Mouse (Mus musculus): ENCODE data around the gene Tnr. TPM values are rescaled to one million over a fixed set of nuclear protein-coding genes. Genes with fewer than 3 reads are reported as not detected.

Gene Tnr
- polyA plus RNA-seq, 1 experiment from 2014 or later, result not detected

DNA sequence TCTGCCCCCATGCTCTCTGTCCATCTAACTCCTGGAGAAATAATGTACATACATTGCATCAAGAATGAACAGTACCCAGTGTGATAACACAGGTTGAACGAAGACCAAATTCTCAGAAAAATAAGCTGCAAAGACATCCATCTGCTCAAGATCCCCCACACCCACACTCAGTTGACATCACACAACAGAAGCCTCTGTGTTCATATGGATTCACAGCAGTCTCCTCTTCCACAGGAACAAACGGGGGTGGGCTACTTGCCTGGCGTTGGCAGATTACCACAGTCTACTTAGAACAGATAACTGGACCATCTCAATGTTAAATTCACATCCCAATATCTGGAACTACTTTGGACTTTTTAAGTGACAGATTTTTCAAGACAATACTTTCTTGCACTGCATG is 349.3 kb downstream of the Tnr start:
- no peak overlapping the region for H3K4me2 ChIP-seq (ENCODE audit: low read length)
- no peaks in the 10 kb centered on the region for H3K27me3 ChIP-seq (ENCODE audit: control insufficient read depth, insufficient read depth, low read length)
- H3K4me3 ChIP-seq (ENCODE audit: control insufficient read depth in 1 of 2, insufficient read depth in 1 of 2, low read depth in 1 of 2, low read length in 2 of 2), result no peak overlapping the region
- no peak overlapping the region for H3K27ac ChIP-seq (replicated peaks in 1 of 2; ENCODE audit: control insufficient read depth in 1 of 2, insufficient read depth in 1 of 2, low read depth in 2 of 2, low read length in 2 of 2)
- WGBS, result 73% methylated on average over 3 of the region's 3 CpGs
- no peaks in the 10 kb centered on the region for H3K36me3 ChIP-seq (ENCODE audit: control insufficient read depth, insufficient read depth, low read length)
- H3K9me3 ChIP-seq (ENCODE audit: control insufficient read depth, low read length), result no peaks in the 10 kb centered on the region
- no peaks in the 10 kb centered on the region for H3K4me1 ChIP-seq (ENCODE audit: control insufficient read depth in 2 of 2, insufficient read depth in 2 of 2, low read length in 2 of 2)
- ATAC-seq (ENCODE audit: insufficient number of reproducible peaks, insufficient read depth, low FRiP score, low read depth), result no peak
- H3K9ac ChIP-seq (ENCODE audit: low read length), result no peak overlapping the region

DNA sequence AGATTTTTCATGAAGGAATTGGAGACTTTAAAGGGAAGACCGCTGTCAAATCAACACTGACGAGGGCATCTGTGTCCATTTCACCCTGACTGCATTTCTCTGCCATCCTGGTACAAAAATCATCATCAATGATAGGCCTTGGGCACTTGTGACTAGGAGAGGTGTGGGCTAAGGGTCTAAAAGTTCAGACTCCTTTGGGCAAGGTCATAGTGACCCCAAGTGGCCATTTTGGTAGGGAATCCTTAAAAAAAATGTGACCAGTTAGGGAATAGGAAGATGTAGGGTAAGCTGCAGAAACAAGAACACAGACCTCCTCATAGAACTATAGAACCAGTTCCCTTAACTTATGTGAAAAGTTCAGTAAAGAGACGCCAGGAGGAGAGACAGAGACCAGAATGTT is 355.1 kb downstream of the Tnr start:
- ATAC-seq (ENCODE audit: insufficient number of reproducible peaks, insufficient read depth, low FRiP score, low read depth), result no peak
- H3K4me2 ChIP-seq (ENCODE audit: low read length), result no peak overlapping the region
- H3K27ac ChIP-seq (replicated peaks in 1 of 2; ENCODE audit: control insufficient read depth in 1 of 2, insufficient read depth in 1 of 2, low read depth in 2 of 2, low read length in 2 of 2), result no peak overlapping the region
- no peaks in the 10 kb centered on the region for H3K36me3 ChIP-seq (ENCODE audit: control insufficient read depth, insufficient read depth, low read length)
- H3K4me3 ChIP-seq (ENCODE audit: control insufficient read depth in 1 of 2, insufficient read depth in 1 of 2, low read depth in 1 of 2, low read length in 2 of 2), result no peak overlapping the region
- H3K9me3 ChIP-seq (ENCODE audit: control insufficient read depth, low read length), result no peaks in the 10 kb centered on the region
- WGBS, result 51% methylated on average over 3 of the region's 3 CpGs
- no peaks in the 10 kb centered on the region for H3K4me1 ChIP-seq (ENCODE audit: control insufficient read depth in 2 of 2, insufficient read depth in 2 of 2, low read length in 2 of 2)
- H3K27me3 ChIP-seq (ENCODE audit: control insufficient read depth, insufficient read depth, low read length), result no peaks in the 10 kb centered on the region
- H3K9ac ChIP-seq (ENCODE audit: low read length), result no peak overlapping the region

DNA sequence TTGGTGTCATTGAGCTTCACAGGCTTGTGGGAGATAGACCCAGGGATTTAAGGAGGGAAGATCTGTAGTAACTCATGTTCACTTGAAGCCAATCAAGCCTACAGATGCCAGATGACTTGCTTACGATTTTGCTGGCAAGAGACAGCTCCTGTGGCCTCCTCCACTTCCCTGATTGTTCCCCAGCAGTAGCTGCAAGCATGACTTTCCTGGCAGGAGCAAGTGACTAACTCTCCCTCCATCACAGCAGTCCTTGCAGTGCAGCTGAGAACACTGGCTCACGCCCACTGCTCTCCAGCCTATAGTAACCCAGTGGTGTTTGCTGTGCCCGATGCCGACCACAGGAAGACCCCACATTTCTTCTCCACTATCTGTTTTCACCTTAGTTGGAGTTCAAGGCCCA is 356.3 kb downstream of the Tnr start:
- Histone ChIP-seq H3K4me2 (ENCODE audit: low read length) (no peak overlapping the region), H3K9me3 (ENCODE audit: control insufficient read depth, low read length) (no peaks in the 10 kb centered on the region), H3K36me3 (ENCODE audit: control insufficient read depth, insufficient read depth, low read length) (no peaks in the 10 kb centered on the region), H3K27ac (replicated peaks in 1 of 2; ENCODE audit: control insufficient read depth in 1 of 2, insufficient read depth in 1 of 2, low read depth in 2 of 2, low read length in 2 of 2) (no peak overlapping the region), H3K9ac (ENCODE audit: low read length) (no peak overlapping the region), H3K4me3 (ENCODE audit: control insufficient read depth in 1 of 2, insufficient read depth in 1 of 2, low read depth in 1 of 2, low read length in 2 of 2) (no peak overlapping the region), H3K4me1 (ENCODE audit: control insufficient read depth in 2 of 2, insufficient read depth in 2 of 2, low read length in 2 of 2) (no peaks in the 10 kb centered on the region), H3K27me3 (ENCODE audit: control insufficient read depth, insufficient read depth, low read length) (no peaks in the 10 kb centered on the region)
- WGBS, result 54% methylated on average over 4 of the region's 4 CpGs
- ATAC-seq (ENCODE audit: insufficient number of reproducible peaks, insufficient read depth, low FRiP score, low read depth), result no peak

DNA sequence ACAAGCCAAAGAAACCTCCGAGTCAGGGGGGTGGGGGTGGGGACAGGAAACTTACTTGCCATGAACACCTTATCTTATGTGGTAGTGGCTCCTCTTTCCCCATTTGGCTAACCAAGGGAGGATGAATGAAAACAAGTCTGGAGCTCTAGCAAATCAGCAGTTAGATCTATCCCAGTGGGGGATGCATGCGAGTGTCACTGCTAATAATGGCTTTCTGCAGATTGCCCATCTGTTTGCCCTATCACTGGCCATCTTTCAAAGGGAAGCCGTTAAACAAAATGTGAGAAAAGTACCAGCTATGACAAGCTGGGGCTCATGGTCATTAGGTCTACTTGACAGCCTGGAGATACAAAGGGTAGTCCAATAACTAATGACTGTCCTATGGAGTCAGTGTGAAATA is 361.9 kb downstream of the Tnr start:
- Histone ChIP-seq H3K4me1 (ENCODE audit: control insufficient read depth in 2 of 2, insufficient read depth in 2 of 2, low read length in 2 of 2) (peaks cover 0 to 4% of the 10 kb centered on the region in 2 experiments; a peak in 1 of 4 replicates), H3K4me2 (ENCODE audit: low read length) (no peak overlapping the region), H3K36me3 (ENCODE audit: control insufficient read depth, insufficient read depth, low read length) (no peaks in the 10 kb centered on the region), H3K4me3 (ENCODE audit: control insufficient read depth in 1 of 2, insufficient read depth in 1 of 2, low read depth in 1 of 2, low read length in 2 of 2) (no peak overlapping the region), H3K9ac (ENCODE audit: low read length) (no peak overlapping the region), H3K27me3 (ENCODE audit: control insufficient read depth, insufficient read depth, low read length) (no peaks in the 10 kb centered on the region), H3K9me3 (ENCODE audit: control insufficient read depth, low read length) (no peaks in the 10 kb centered on the region), H3K27ac (replicated peaks in 1 of 2; ENCODE audit: control insufficient read depth in 1 of 2, insufficient read depth in 1 of 2, low read depth in 2 of 2, low read length in 2 of 2) (no peak overlapping the region)
- no peak for ATAC-seq (ENCODE audit: insufficient number of reproducible peaks, insufficient read depth, low FRiP score, low read depth)
- 37% methylated on average over 3 of the region's 3 CpGs for WGBS

DNA sequence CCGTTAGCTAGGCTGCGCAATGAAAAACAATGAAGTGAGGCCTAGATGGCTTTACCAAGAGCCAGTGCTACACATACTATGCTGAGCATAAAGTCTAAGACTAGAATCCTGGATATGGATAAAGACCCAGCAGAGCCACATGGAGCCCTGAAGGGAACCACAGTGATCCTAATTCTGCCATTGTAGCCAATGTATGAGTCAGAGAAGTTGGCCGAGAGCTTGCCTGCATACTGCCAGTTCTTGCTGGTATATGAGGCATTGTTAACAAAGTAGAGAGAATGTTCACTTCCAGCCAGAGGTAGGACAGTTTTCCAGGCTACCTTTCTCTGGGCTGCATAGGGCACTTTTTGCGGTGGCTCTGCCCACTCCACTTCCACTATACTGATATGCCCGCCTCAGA is 365.0 kb downstream of the Tnr start:
- no peak overlapping the region for H3K27ac ChIP-seq (replicated peaks in 1 of 2; ENCODE audit: control insufficient read depth in 1 of 2, insufficient read depth in 1 of 2, low read depth in 2 of 2, low read length in 2 of 2)
- no peak for ATAC-seq (ENCODE audit: insufficient number of reproducible peaks, insufficient read depth, low FRiP score, low read depth)
- no peak overlapping the region for H3K4me2 ChIP-seq (ENCODE audit: low read length)
- no peak overlapping the region for H3K9ac ChIP-seq (ENCODE audit: low read length)
- H3K36me3 ChIP-seq (ENCODE audit: control insufficient read depth, insufficient read depth, low read length), result no peaks in the 10 kb centered on the region
- no peaks in the 10 kb centered on the region for H3K9me3 ChIP-seq (ENCODE audit: control insufficient read depth, low read length)
- H3K4me3 ChIP-seq (ENCODE audit: control insufficient read depth in 1 of 2, insufficient read depth in 1 of 2, low read depth in 1 of 2, low read length in 2 of 2), result no peak overlapping the region
- H3K27me3 ChIP-seq (ENCODE audit: control insufficient read depth, insufficient read depth, low read length), result no peaks in the 10 kb centered on the region
- WGBS, result 95% methylated on average over 5 of the region's 5 CpGs
- H3K4me1 ChIP-seq (ENCODE audit: control insufficient read depth in 2 of 2, insufficient read depth in 2 of 2, low read length in 2 of 2), result peaks cover 0 to 4% of the 10 kb centered on the region in 2 experiments; a peak in 1 of 4 replicates

DNA sequence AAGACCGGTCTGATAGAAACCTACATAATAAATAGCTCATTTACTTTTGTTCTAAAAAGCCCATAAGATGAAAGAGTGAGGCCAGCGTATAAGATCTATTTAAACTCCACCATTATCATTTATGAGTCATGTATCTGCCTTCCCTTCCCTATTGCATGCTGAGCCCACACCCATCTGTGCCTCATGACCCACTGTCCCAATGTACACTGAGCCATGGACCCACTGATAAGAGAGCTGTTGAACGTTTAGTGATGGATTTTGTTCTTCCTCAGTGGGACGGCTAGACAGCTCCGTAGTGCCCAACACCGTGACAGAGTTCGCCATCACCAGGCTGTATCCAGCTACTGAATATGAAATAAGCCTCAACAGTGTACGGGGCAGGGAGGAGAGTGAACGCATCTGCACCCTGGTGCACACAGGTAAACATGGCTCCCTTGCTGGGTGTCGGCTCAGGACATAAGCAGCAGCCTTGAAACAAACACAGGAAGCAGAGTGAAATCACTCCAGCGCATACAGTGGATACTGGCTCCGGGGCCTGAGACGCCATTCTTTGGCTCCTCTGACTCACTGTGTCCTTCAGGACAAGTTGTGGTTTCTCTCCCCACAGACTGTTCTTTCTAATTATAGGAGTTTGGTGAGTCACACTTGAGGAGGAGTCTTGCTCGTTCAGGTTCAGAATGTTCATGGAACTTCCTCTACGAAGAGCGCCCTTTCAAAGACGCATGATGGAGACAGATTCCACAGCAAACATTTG is 365.6 kb downstream of the Tnr start:
- peaks cover 0 to 4% of the 10 kb centered on the region in 2 experiments; a peak in 1 of 4 replicates for H3K4me1 ChIP-seq (ENCODE audit: control insufficient read depth in 2 of 2, insufficient read depth in 2 of 2, low read length in 2 of 2)
- ATAC-seq (ENCODE audit: insufficient number of reproducible peaks, insufficient read depth, low FRiP score, low read depth), result no peak
- H3K4me2 ChIP-seq (ENCODE audit: low read length), result no peak overlapping the region
- 73% methylated on average over 17 of the region's 17 CpGs for WGBS
- no peak overlapping the region for H3K4me3 ChIP-seq (ENCODE audit: control insufficient read depth in 1 of 2, insufficient read depth in 1 of 2, low read depth in 1 of 2, low read length in 2 of 2)
- H3K9ac ChIP-seq (ENCODE audit: low read length), result no peak overlapping the region
- H3K27me3 ChIP-seq (ENCODE audit: control insufficient read depth, insufficient read depth, low read length), result no peaks in the 10 kb centered on the region
- H3K36me3 ChIP-seq (ENCODE audit: control insufficient read depth, insufficient read depth, low read length), result no peaks in the 10 kb centered on the region
- H3K27ac ChIP-seq (replicated peaks in 1 of 2; ENCODE audit: control insufficient read depth in 1 of 2, insufficient read depth in 1 of 2, low read depth in 2 of 2, low read length in 2 of 2), result no peak overlapping the region
- H3K9me3 ChIP-seq (ENCODE audit: control insufficient read depth, low read length), result no peaks in the 10 kb centered on the region

DNA sequence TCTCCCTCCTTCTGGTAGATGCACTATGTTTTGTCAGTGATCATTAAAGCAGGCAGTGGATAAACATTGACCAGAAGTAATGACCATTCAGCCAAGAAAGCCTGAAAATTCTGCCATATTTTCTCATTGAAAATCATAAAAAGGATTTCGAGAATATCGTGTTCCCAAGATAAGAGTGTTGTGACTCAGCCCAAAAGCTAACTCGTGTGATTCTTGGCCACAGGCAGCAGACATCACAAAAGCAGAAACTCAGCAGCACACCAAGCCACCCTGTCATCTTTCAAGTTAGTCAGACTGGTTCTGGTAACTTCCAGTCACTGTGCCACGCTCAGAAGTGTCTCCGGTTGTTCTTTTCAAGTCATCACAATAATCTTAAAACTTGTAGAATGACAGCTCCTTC is 367.0 kb downstream of the Tnr start:
- Histone ChIP-seq H3K4me2 (ENCODE audit: low read length) (no peak overlapping the region), H3K9me3 (ENCODE audit: control insufficient read depth, low read length) (no peaks in the 10 kb centered on the region), H3K4me1 (ENCODE audit: control insufficient read depth in 2 of 2, insufficient read depth in 2 of 2, low read length in 2 of 2) (peaks cover 0 to 4% of the 10 kb centered on the region in 2 experiments; a peak in 1 of 4 replicates), H3K27ac (replicated peaks in 1 of 2; ENCODE audit: control insufficient read depth in 1 of 2, insufficient read depth in 1 of 2, low read depth in 2 of 2, low read length in 2 of 2) (no peak overlapping the region), H3K9ac (ENCODE audit: low read length) (no peak overlapping the region), H3K27me3 (ENCODE audit: control insufficient read depth, insufficient read depth, low read length) (no peaks in the 10 kb centered on the region), H3K36me3 (ENCODE audit: control insufficient read depth, insufficient read depth, low read length) (no peaks in the 10 kb centered on the region), H3K4me3 (ENCODE audit: control insufficient read depth in 1 of 2, insufficient read depth in 1 of 2, low read depth in 1 of 2, low read length in 2 of 2) (no peak overlapping the region)
- 66% methylated on average over 5 of the region's 5 CpGs for WGBS
- no peak for ATAC-seq (ENCODE audit: insufficient number of reproducible peaks, insufficient read depth, low FRiP score, low read depth)

DNA sequence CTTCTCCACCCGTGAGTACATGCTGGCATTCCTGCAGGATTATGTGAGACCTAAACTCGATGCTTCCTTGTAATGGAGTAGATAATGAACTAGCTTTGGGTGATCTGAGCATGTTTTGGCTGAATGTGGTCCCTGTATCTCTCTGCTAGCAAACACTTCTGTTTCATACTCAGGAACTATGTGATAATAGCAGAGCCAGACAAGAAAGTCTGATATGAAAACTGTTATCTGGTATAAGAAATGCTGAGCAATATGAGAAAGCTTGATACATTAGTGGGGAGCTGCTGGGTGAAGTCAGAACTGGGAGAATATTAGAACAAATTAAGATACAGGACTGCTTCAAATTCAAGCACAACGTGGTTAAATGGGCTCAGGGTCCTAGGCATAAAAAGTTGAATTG is 371.5 kb downstream of the Tnr start:
- no peak overlapping the region for H3K4me3 ChIP-seq (ENCODE audit: control insufficient read depth in 1 of 2, insufficient read depth in 1 of 2, low read depth in 1 of 2, low read length in 2 of 2)
- WGBS, result 54% methylated on average over 3 of the region's 3 CpGs
- H3K27ac ChIP-seq (replicated peaks in 1 of 2; ENCODE audit: control insufficient read depth in 1 of 2, insufficient read depth in 1 of 2, low read depth in 2 of 2, low read length in 2 of 2), result no peak overlapping the region
- H3K4me1 ChIP-seq (ENCODE audit: control insufficient read depth in 2 of 2, insufficient read depth in 2 of 2, low read length in 2 of 2), result no peaks in the 10 kb centered on the region
- H3K4me2 ChIP-seq (ENCODE audit: low read length), result no peak overlapping the region
- no peaks in the 10 kb centered on the region for H3K36me3 ChIP-seq (ENCODE audit: control insufficient read depth, insufficient read depth, low read length)
- no peak for ATAC-seq (ENCODE audit: insufficient number of reproducible peaks, insufficient read depth, low FRiP score, low read depth)
- H3K27me3 ChIP-seq (ENCODE audit: control insufficient read depth, insufficient read depth, low read length), result no peaks in the 10 kb centered on the region
- H3K9ac ChIP-seq (ENCODE audit: low read length), result no peak overlapping the region
- H3K9me3 ChIP-seq (ENCODE audit: control insufficient read depth, low read length), result no peaks in the 10 kb centered on the region
